Mouse (Mus musculus): ENCODE measurements around the gene Cdk5rap3. TPM values are rescaled to one million over a fixed set of nuclear protein-coding genes. Genes with fewer than 3 reads are reported as not detected.

The Cdk5rap3 gene
- polyA plus RNA-seq, 1 experiment from 2014 or later = 82.3 TPM

DNA sequence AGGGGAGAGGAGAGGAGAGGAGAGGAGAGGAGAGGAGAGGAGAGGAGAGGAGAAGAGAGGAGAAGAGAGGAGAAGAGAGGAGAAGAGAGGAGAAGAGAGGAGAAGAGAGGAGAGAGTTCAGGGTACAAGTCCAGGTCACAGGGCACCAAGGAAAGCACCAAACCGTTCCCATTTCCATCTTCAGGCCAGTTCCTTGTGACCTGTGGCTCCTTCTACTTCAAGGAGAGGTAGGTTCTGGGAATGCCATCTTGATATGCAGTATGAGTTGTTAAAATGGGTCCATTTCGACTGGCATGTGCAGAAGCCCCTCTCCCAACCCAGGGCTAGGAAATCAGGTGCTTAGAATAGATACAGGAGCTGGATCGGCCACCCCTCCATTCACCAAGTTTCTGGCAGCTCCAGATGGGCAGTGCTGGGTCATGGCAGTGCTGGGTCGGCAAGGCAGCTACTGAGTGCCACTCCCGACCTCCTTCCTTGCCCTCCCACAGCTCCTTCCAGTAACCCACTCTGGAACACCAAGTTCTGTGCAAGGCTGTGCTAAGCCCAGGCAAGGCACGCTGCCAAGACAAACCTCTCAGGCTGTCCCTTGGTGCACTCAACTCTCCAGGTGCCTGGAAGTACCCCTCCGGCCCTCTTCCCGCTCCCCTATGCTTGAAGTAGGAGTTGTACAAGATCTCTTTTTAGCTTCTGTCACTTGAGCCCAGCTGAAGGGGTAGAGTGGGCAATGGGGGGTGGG, 15.2 kb upstream of the Cdk5rap3 start:
- 48% methylated on average over 8 of the region's 8 CpGs for WGBS
- H3K27ac ChIP-seq (replicated peaks) = no peak overlapping the region
- peaks cover 15% of the 10 kb centered on the region for H3K4me1 ChIP-seq
- H3K36me3 ChIP-seq = no peaks in the 10 kb centered on the region
- H3K4me3 ChIP-seq (replicated peaks) = no peak overlapping the region
- ATAC-seq (ENCODE audit: insufficient number of reproducible peaks, low FRiP score, low TSS enrichment, low read depth) = no peak
- H3K4me2 ChIP-seq (replicated peaks) = no peak overlapping the region
- peaks cover 19% of the 10 kb centered on the region; the same call in 1 of the 2 replicates for H3K27me3 ChIP-seq
- H3K9ac ChIP-seq = no peak overlapping the region
- H3K9me3 ChIP-seq (replicated peaks) = no peaks in the 10 kb centered on the region

DNA sequence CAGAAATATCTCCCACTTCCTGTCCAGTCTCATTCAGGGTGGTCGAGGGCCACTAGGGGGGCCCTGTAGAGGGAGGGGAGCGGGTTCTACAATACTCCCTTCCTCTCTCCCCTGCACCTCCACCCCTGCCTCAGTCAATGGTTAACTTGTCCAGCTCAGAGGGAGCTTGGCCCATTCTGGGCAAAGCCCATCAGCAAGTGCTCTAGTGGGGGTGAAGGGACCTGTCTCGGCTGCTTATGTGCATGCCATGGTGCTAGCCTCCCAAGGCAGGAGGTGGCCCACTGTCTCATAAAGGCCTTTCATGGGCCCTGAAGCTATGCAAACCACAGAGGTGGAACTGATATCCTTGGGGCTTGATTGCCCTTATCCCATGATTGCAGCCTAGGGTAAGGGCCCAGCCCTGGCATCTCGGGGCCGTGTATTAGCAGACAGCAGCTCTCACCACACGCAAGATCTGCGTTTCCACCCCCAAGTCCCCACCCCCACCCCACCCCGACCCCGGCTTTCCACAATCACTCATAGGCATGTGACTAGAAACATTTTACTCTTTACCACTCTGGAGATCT, 13.6 kb upstream of the Cdk5rap3 start:
- Histone ChIP-seq H3K4me1 (peaks cover 15% of the 10 kb centered on the region), H3K36me3 (no peaks in the 10 kb centered on the region), H3K27me3 (peaks cover 19% of the 10 kb centered on the region; the same call in 1 of the 2 replicates), H3K9ac (no peak overlapping the region), H3K4me2 (replicated peaks) (peak overlapping the region; percentile 24; the same call in 1 of the 2 replicates), H3K9me3 (replicated peaks) (no peaks in the 10 kb centered on the region), H3K4me3 (replicated peaks) (no peak overlapping the region), H3K27ac (replicated peaks) (peak overlapping the region; percentile 48)
- ATAC-seq (ENCODE audit: insufficient number of reproducible peaks, low FRiP score, low TSS enrichment, low read depth) = no peak
- 62% methylated on average over 9 of the region's 9 CpGs for WGBS

GRCm38 (mm10) chr11:96929096-96929765, 12.9 kb upstream of the Cdk5rap3 start:
- H3K4me3 ChIP-seq (replicated peaks) = no peak overlapping the region
- peaks cover 19% of the 10 kb centered on the region; the same call in 1 of the 2 replicates for H3K27me3 ChIP-seq
- H3K4me2 ChIP-seq (replicated peaks) = peak overlapping the region; percentile 24
- H3K4me1 ChIP-seq = peaks cover 15% of the 10 kb centered on the region
- H3K36me3 ChIP-seq = no peaks in the 10 kb centered on the region
- peak overlapping the region; percentile 73 for H3K27ac ChIP-seq (replicated peaks)
- 0 out of 2 replicates have a peak overlapping the region, but pooled peaks have one; percentile 16 for H3K9ac ChIP-seq
- no peaks in the 10 kb centered on the region for H3K9me3 ChIP-seq (replicated peaks)
- 13% methylated on average over 13 of the region's 13 CpGs for WGBS
- ATAC-seq (ENCODE audit: insufficient number of reproducible peaks, low FRiP score, low TSS enrichment, low read depth) = peak; percentile 67

GRCm38 (mm10) chr11:96928691-96929090, 12.4 kb upstream of the Cdk5rap3 start:
- Histone ChIP-seq H3K27me3 (peaks cover 19% of the 10 kb centered on the region; the same call in 1 of the 2 replicates), H3K9me3 (replicated peaks) (no peaks in the 10 kb centered on the region), H3K36me3 (no peaks in the 10 kb centered on the region), H3K9ac (no peak overlapping the region), H3K4me3 (replicated peaks) (no peak overlapping the region), H3K27ac (replicated peaks) (peak overlapping the region; percentile 73), H3K4me2 (replicated peaks) (peak overlapping the region; percentile 24; the same call in 1 of the 2 replicates), H3K4me1 (peaks cover 15% of the 10 kb centered on the region)
- ATAC-seq (ENCODE audit: insufficient number of reproducible peaks, low FRiP score, low TSS enrichment, low read depth) = 0 out of 2 replicates have a peak, but pooled peaks have one; percentile 8
- 2% methylated on average over 5 of the region's 5 CpGs for WGBS

GRCm38 (mm10) chr11:96928088-96928487, 11.8 kb upstream of the Cdk5rap3 start, which contains the start of gene Prr15l:
Gene Prr15l, plus strand, starts transcription at chr11:96928104.
- peak within 1 kb of the TSS; percentile 24; the same call in 1 of the 2 replicates for H3K4me2 ChIP-seq (replicated peaks)
- H3K9me3 ChIP-seq (replicated peaks) = no peaks in the 10 kb centered on the region
- no peak within 1 kb of the TSS for H3K4me3 ChIP-seq (replicated peaks)
- peak within 1 kb of the TSS; percentile 73 for H3K27ac ChIP-seq (replicated peaks)
- peaks cover 15% of the 10 kb centered on the region for H3K4me1 ChIP-seq
- no peaks in the 10 kb centered on the region for H3K36me3 ChIP-seq
- no peak within 1 kb of the TSS for H3K9ac ChIP-seq
- ATAC-seq (ENCODE audit: insufficient number of reproducible peaks, low FRiP score, low TSS enrichment, low read depth) = no peak
- H3K27me3 ChIP-seq = peaks cover 19% of the 10 kb centered on the region; the same call in 1 of the 2 replicates
- WGBS = 42% methylated on average over 2 of the region's 2 CpGs

- ATAC-seq (ENCODE audit: insufficient number of reproducible peaks, low FRiP score, low TSS enrichment, low read depth) = no peak
- no peaks in the 10 kb centered on the region for H3K9me3 ChIP-seq (replicated peaks)
- WGBS = 81% methylated on average over 5 of the region's 5 CpGs
- H3K27ac ChIP-seq (replicated peaks) = no peak overlapping the region
- no peak overlapping the region for H3K9ac ChIP-seq
- H3K4me3 ChIP-seq (replicated peaks) = no peak overlapping the region
- H3K4me2 ChIP-seq (replicated peaks) = no peak overlapping the region
- H3K4me1 ChIP-seq = peaks cover 15% of the 10 kb centered on the region
- peaks cover 19% of the 10 kb centered on the region; the same call in 1 of the 2 replicates for H3K27me3 ChIP-seq
- H3K36me3 ChIP-seq = no peaks in the 10 kb centered on the region
These were observed 10.3 kb upstream of the Cdk5rap3 start for GRCm38 (mm10) chr11:96926587-96926986.

GRCm38 (mm10) chr11:96925469-96926148, 9.3 kb upstream of the Cdk5rap3 start:
- WGBS = 82% methylated on average over 12 of the region's 12 CpGs
- peaks cover 15% of the 10 kb centered on the region for H3K4me1 ChIP-seq

GRCm38 (mm10) chr11:96924861-96925260, 8.6 kb upstream of the Cdk5rap3 start:
- Histone ChIP-seq H3K36me3 (no peaks in the 10 kb centered on the region), H3K4me1 (peaks cover 15% of the 10 kb centered on the region), H3K4me2 (replicated peaks) (no peak overlapping the region), H3K4me3 (replicated peaks) (no peak overlapping the region), H3K9me3 (replicated peaks) (no peaks in the 10 kb centered on the region), H3K27ac (replicated peaks) (no peak overlapping the region), H3K27me3 (peaks cover 17% of the 10 kb centered on the region; the same call in 1 of the 2 replicates), H3K9ac (no peak overlapping the region)
- no peak for ATAC-seq (ENCODE audit: insufficient number of reproducible peaks, low FRiP score, low TSS enrichment, low read depth)
- 70% methylated on average over 11 of the region's 11 CpGs for WGBS

More at GRCm38 (mm10) chr11:96925469-96926148, 9.3 kb upstream of the Cdk5rap3 start:
- no peak overlapping the region for H3K4me3 ChIP-seq (replicated peaks)
- H3K9me3 ChIP-seq (replicated peaks) = no peaks in the 10 kb centered on the region
- no peaks in the 10 kb centered on the region for H3K36me3 ChIP-seq
- H3K9ac ChIP-seq = no peak overlapping the region
- ATAC-seq (ENCODE audit: insufficient number of reproducible peaks, low FRiP score, low TSS enrichment, low read depth) = no peak
- peaks cover 19% of the 10 kb centered on the region; the same call in 1 of the 2 replicates for H3K27me3 ChIP-seq
- H3K27ac ChIP-seq (replicated peaks) = no peak overlapping the region
- H3K4me2 ChIP-seq (replicated peaks) = no peak overlapping the region

DNA sequence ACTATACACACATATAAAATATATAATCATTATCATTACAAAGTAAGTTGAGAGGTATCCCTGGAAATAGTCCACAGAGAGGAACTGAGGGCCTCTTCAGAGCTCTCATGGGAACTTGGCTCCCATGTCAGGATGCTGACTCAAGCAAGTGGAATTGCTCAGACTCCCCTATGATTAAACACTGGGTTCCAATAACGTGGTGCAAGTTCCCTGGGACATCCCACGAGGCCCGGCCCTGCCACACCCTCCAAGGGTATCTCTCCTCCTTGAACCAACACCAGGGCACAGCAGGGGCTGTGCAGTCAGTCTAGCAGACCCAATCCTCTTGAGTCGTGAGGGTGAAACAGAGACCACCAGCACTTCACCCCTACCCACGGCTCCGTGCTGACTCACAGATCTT, 2.7 kb upstream of the Cdk5rap3 start:
- Histone ChIP-seq H3K36me3 (no peaks in the 10 kb centered on the region), H3K4me1 (peaks cover 15% of the 10 kb centered on the region), H3K4me3 (replicated peaks) (no peak overlapping the region), H3K27me3 (no peaks in the 10 kb centered on the region), H3K27ac (replicated peaks) (no peak overlapping the region), H3K9ac (no peak overlapping the region), H3K4me2 (replicated peaks) (no peak overlapping the region), H3K9me3 (replicated peaks) (no peaks in the 10 kb centered on the region)
- WGBS = 47% methylated on average over 6 of the region's 6 CpGs
- ATAC-seq (ENCODE audit: insufficient number of reproducible peaks, low FRiP score, low TSS enrichment, low read depth) = no peak

DNA sequence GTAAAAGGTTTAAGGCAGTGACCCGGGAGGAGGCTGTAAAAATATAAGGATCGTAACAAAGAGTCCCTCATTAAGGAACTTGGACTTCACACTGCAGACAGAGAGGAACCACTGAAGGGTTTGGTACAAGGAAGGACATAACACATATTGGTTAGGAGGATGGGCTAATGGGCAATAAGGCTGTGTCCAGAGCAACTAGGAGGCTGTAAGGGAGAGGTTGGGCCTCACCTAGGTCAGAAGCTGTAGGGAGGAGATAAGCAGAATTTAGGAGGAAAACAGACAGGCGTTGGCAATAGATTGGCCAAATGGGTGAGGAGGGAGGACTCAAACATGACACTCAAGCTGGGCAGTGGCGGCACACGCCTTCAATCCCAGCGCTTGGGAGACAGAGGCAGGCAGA, 1.1 kb upstream of the Cdk5rap3 start:
- H3K9ac ChIP-seq = no peak overlapping the region
- H3K27ac ChIP-seq (replicated peaks) = no peak overlapping the region
- 94% methylated on average over 6 of the region's 6 CpGs for WGBS
- H3K4me1 ChIP-seq = peaks cover 15% of the 10 kb centered on the region
- H3K36me3 ChIP-seq = 0 out of 2 replicates have a peak, but pooled peaks cover 9% of the 10 kb centered on the region
- no peaks in the 10 kb centered on the region for H3K9me3 ChIP-seq (replicated peaks)
- H3K4me2 ChIP-seq (replicated peaks) = no peak overlapping the region
- H3K27me3 ChIP-seq = no peaks in the 10 kb centered on the region
- ATAC-seq (ENCODE audit: insufficient number of reproducible peaks, low FRiP score, low TSS enrichment, low read depth) = no peak
- no peak overlapping the region for H3K4me3 ChIP-seq (replicated peaks)
